Mouse (Mus musculus): ENCODE data around the gene Lnx2. TPM values are rescaled to one million over a fixed set of nuclear protein-coding genes. Genes with fewer than 3 reads are reported as not detected.
A peak's percentile ranks its signal among the peaks of the same experiment; 100 is the strongest.

Gene Lnx2
- total RNA-seq, 2 experiments from 2014 or later, result 10.2 to 11.5 TPM

DNA sequence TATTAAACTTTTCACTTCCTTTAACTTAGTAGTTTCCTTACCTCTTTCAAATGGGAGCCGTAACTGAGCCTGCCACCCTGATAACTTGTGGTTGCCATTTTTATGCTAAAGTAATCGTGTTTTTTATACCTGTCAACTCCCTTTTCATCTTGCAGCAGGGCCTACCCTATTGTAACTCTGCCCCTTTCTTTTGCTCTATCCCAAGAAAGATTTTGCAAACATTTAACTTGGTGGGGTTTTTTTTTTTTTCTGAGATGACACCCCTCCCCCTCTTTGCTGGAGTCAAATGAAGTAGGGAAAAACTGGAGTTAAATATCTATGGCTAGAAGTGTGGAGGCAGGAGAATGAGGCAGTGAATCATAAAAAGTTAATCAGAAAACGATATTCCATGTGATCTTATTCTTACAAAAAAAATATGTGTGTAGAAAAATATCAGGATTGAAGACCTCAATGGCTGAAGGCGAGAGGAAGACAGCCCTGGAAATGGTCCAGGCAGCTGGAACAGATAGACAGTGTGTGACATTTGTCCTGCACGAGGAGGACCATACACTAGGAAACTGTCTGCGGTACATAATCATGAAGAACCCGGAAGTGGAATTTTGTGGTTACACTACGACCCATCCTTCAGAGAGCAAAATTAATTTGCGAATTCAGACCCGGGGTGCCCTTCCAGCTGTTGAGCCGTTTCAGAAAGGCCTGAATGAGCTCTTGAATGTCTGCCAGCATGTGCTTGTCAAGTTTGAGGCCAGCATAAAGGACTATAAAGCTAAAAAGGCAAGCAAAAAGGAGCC, 1.9 kb upstream of the Lnx2 start:
- DNase-seq (ENCODE audit: low spot score in 2 of 2), result no peak

DNA sequence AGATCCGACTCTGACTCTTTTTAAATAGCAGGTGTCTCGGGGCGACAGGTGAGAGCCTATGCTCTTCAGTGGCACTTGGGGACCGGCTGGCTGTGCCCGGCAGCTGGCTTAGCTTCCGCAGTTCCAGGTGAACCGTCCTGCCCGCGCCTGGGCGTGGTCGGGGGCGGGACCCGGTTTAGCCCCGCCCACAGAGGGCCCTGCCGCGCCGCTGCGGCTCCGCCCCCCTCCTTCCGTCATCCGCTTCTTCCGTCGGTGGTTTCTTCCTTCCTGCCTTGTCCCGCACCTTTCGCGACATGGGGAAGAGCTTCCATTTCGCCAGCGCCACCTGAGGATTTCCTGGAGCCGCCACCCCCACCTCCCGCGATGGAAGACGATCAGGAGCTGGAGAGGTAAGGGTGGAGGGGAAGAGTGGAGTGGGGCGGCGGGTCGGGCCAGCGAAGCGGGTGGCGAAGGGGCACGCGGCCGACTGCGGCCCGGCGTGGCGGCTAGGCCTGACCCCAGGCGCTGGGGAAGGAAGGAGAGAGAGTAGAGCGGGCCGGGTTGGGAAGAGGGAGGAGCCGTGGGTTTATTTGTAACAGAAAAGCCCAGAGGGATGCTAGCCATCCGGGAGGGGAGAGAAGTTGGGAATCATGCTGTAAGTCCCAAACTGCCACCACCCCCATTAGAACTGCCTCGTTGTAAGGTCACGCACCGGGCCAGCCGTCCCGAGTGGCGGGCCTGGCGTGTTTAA, 1.1 kb upstream of the Lnx2 start:
- peak; percentile 95 to 96 for DNase-seq (ENCODE audit: low spot score in 2 of 2)

DNA sequence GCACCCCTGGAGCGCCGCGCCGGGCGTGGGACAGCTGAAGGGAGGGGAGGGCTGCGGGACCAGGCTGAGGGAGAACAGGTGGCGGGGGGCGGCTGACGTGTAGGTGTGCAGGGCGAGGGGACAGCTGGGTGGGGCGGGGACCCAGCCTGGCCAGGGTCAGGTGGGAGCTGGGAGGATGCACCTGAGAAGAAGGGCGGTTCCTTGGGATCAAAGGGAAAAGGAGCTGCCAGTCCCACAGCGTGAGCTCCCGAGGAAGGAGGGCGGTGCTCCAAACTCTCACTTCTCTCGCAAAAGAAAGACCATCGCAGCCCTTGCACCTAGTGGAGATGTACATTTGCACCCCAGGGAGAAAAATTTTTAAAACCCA, 396 bp upstream of the Lnx2 start, which contains the start of gene Polr1d:
TSS of gene Polr1d (plus strand) at position 252 of the 367 bp plus-strand sequence.
- no peak for DNase-seq (ENCODE audit: low spot score in 2 of 2)

DNA sequence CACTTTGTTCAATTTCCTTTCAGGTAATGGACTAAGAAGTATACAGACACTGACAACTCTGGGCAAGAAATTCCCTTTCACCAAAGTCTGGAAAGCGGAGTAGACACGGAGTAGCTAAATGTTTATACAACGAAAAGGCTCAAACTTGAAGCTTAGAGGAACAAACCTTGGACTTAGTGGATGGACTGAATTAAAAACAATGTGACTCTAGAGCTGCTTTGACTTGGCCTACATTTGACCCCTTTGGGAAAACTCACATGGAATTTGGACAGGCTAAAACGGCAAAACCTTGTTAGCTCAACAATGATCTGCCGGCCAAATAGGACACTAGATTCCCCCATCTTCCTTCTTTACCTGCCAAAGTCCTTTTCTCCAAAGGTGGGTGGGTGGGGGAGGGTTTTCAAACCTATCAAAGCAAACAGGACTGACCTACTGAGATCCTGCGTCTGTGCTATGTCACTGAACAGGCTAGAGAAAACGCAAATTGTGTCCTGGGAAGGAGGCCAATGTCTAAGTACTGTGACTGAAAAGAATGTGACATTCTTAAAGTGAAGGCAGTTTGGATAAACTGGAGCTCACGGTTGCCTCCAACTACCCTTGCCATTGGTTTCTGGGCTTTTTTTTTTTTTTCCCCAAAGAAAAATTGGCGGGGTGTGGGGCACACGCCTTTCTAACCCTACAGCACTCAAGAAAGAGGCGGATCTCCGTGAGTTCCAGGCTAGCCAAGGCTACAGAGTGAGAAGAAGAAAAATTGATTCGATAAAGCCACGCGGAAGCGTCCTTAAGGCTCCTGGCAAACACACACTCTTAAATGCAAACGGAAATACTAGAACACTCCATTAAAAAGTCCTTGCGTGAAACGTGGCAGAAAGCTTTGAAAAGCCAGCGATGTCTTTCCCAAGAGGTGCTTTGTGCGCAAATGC, 1.0 kb downstream of the Lnx2 start:
- DNase-seq (ENCODE audit: low spot score in 2 of 2), result no peak

DNA sequence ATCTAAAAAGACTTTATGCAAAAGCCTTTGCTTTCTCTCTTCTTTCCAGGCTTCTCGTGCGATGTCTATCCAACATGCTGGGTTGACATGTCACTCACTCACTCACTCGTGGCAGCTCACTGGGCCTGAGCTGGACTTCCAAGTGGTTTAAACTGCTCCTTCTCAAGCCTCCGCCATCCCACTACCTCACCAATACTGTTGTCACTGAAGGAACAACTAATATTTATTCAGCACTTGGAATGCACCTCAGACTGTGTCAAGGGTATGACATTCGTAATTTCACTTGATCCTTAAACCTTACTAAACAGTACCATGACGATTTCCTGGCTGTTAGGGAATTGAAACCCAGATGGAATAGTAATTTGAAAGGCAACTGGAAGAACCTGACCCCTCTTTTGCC, 2.6 kb downstream of the Lnx2 start:
- DNase-seq (ENCODE audit: low spot score in 2 of 2), result no peak

DNA sequence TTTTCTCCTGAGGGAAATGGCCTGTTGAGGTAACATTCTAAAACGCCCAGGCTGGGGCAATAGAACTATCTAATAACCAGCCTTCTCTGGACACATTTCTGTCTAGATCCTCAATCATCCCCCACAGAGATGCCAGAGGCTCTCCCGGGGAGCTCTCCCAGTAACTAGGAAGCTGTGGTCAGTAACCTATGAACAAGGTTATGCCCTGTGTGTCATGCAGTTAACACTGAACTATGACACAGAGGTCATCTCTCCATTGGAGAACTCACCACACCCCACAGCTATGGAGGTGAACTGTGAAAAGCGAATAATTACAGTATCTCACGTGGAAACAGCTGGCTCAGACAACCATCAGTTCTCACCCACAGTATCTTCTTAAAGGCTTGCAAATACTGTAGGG, 4.5 kb downstream of the Lnx2 start:
- DNase-seq (ENCODE audit: low spot score in 2 of 2), result no peak

DNA sequence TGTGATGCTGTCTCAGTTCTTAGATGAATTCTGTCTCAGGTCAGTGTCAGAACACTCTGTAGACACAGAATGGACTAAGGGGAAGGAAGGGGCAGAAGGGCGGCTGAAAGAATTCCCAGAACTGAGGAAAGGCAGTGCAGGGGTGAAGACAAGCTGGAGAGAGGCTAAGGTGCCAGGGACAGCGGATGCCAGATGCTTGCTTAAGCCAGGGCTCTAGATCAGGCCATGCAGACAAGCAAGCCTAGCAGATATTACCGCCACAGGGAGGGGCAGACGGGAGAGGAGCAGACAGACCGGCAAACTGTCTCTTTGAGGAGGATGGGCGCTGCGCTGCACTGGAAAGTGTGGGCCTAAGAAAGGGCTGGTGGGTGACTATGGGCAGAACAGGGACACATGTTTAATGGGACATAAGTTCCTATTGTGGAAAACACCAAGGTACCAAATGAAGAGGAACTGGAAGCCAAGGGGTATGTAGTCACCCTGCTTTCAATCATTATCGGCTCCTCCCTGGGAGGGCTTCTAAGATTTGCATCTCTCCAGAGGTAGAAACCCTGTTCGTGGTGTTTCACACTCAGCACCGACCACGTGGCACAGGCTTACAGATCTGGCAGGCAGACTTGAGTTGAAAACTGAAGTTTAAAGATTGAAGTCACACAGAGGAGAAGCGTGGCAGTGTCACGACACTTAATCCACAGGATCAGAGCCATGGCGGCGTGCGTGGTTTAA, 5.4 kb downstream of the Lnx2 start:
- DNase-seq (ENCODE audit: low spot score in 2 of 2), result no peak

DNA sequence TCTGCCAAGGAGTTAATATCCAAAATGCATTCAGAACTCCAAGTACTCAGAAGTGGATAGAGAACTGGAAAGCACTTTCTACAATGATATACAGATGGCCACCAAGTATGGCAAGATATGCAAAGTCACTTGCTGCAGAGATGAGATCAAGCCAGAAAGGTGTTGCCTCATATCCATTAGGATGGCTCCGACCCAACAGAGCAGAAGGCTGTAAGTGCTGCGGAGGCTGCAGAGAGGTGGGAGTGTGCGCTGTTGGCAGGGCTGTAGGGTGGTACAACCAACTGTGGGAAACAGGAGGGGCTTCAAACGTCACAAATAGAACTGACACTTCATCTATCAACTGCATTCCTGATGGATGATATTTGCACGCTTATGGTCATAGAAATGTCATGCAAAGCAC, 7.5 kb downstream of the Lnx2 start:
- no peak for DNase-seq (ENCODE audit: low spot score in 2 of 2)

DNA sequence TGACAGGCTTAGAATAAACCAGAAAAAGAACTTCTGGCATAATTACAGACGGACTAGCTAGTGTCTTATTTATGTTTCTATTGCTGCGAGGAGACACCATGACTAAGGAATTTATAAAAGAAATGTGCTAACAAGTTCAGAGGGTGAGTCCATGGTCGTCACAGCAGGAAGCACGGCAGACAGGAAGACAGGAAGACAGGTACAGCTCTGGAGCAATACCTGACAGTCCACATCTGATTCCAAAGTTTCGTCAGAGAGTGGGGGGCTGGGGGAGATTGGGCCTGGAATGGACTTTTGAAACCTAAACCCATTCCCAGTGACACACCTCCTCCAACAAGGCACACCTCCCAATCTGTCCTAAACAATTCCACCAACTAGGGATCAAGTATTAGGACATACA, 9.4 kb downstream of the Lnx2 start:
- no peak for DNase-seq (ENCODE audit: low spot score in 2 of 2)

DNA sequence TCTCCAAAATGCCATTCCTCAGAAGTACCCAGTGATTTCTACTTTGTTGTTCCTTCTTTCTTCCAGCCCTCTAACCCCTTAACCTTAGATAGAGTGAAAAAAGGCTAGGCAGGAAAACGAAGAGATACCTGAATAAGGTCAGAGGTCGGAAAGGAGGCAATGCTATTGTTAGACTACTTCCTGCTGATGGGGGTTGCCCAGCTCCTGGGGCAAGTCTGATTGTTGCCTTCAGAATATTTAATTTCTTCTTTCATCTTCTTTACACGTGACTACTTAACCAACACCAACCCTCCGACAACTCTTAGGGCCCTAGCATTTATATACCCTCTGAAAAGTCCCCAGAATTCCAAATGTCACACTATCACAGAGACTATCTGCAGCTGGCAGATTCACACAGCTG, 10.3 kb downstream of the Lnx2 start:
- DNase-seq (ENCODE audit: low spot score in 2 of 2), result no peak

DNA sequence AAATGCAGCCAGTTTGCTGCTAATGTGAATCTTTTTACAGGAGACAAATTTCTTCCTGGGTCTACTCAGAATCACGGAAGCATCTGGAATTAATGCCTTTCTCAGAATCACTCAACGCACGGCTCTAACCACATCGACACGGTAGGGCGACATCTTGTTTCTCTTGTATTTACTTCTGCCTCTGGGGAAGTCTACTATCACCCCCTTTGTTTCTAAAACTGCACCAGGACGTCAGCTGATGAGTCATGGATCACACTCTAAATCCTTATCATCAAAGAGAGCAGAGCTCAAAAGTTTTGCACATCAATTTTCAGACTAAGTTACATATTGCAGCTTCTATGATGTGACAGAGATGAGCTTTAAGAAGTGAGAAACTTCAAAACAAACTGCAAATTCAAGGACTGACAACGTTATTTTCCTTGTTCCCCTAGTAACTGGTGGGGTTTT, 13.1 kb downstream of the Lnx2 start:
- no peak for DNase-seq (ENCODE audit: low spot score in 2 of 2)

DNA sequence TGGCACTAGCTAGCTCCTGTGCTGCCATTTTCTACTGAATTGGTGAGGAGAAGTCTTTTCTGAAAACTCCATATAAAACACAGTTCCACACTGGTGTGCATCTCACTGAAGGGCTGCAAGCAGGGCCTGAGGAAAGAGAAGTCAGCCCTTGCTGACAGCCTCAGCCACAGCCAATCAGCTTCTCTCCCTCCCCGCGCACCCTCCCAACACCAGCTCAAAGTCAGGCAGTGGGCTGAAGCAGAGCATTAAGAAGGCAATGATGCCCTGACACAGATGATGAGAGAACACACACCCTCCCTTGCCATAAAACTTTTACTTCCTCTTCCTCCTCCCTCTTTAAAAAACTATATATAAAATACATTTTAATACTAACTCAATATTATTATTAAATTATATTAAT, 16.4 kb downstream of the Lnx2 start:
- DNase-seq (ENCODE audit: low spot score in 2 of 2), result no peak

DNA sequence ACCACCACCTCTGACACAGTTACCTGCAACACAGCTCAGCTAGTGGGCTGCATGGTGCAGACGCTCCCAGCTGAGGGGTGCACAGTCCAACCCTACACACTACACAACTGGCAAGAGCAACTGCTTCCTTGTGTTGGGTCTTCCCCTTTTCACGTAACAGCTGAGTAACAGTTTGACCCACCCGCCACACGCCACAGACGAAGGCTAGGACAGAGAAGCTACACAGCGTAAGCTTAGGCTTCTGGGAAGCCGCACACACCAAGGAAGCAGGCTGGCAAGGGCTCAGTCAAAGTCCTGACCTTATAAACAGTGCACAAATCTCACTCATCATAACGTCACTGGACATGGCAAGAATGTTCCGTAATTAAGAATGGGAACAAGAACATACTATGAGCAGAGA, 17.1 kb downstream of the Lnx2 start:
- no peak for DNase-seq (ENCODE audit: low spot score in 2 of 2)

DNA sequence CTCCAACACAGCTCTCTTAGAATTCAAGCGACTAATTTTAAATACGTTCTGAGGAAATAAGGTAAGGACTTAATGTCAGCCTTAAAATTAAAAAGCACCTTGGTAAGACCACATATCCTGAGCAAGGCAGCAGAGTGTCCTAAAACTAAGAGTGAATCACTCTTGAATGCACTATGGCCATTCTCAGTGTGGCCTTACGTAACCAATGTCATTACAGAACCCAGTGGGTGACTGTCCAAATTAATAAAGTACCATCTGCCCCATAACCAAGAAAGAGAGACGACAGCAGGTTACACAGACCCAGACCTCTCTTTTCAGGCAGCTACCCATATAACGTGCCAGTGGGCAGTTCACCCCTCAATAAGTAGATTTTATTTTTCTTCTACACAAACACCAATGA, 17.7 kb downstream of the Lnx2 start:
- no peak for DNase-seq (ENCODE audit: low spot score in 2 of 2)

DNA sequence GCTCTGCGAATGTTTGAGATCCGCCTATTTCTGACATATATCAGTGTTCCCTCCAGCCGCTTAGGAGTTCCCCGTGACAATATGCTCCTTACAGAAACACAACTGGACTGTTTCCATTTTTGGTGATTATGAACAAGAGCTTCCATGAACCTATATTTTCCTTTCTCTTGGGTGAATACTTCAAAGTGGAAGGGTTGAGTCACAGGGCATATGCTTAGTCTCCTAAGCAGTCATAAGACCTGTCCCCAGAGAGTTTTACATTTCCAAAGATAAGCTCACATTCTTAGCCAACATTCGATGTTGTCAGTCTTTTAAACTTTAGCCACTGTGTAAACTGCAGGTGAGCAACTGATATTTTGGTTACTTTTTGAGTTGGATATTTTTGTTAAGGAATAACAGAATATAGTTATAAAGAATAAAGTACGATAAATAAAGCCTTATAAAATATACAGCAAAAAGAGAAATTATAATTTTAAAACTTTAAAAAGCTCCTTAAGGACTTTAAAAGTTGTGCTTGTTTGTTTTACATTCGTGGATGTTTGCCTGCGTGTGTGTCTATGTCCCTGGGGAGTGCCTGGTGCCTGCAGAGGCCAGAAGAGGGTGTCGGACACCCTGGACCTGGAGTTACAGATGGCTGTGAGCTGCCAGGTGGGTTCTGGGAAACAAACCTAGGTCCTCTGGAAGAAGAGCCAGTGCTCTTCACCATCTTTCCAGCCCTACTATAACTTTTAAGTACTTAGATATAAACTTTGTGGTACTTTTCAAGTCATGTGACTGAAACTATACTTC, 18.6 kb downstream of the Lnx2 start:
- DNase-seq (ENCODE audit: low spot score in 2 of 2), result no peak

DNA sequence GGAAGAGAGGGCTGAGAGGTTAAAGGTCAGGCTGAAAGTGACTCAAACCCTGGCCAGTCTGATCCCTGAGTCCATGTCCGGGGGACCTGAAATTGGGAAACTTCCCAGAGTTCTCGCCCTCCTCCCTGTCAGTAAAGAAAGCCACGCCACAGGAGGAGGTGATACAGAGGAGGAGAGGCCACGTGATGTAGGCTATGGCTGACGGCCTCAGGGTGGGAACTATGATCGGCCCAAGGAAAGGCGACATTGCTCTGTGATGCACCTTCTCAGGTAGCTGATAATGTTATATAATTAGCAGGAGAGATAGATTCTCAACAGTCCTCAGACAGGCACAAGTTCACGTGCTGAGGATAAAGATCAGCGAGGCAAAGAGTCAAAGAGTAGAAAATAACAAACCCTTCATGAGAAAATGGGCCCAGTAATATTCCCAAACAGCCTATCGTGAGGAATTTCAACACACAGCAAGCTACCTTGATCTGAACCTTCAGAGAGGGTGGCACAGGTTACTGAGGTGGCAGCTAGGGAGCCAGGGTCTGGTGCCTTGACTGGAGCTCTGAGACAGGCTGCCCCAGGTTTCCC, 19.6 kb downstream of the Lnx2 start:
- no peak for DNase-seq (ENCODE audit: low spot score in 2 of 2)

DNA sequence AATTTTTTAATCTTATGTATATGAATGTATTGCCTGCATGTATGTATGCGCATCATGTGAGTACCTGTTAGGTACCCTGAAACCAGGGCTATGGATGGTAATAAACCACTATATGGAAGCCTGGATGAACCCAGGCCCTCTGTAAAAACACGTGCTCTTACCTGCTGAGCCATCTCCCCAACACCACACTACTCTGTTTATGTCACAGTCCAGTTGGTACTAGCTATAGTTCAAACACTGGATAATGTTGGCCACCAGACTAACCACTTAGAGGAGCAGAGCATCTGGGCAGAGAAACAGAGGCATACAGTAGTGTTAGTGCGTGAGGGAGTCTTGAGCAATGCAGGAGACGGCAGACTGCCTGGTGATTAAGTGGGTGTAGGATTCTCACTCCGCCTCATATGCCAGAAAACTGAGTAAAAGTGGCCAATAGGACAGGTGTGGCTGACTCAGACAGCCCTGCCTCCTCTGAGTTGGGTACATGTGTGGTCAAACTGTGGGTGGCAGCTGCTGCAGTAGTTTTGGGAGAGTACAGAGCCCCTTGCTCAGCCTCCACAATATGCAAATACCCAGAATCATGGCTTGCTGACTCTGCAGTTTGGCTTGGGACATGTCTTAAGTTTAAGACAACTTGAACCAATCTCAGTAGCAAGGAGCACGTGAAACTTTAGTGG, 20.7 kb downstream of the Lnx2 start:
- DNase-seq (ENCODE audit: low spot score in 2 of 2), result no peak

DNA sequence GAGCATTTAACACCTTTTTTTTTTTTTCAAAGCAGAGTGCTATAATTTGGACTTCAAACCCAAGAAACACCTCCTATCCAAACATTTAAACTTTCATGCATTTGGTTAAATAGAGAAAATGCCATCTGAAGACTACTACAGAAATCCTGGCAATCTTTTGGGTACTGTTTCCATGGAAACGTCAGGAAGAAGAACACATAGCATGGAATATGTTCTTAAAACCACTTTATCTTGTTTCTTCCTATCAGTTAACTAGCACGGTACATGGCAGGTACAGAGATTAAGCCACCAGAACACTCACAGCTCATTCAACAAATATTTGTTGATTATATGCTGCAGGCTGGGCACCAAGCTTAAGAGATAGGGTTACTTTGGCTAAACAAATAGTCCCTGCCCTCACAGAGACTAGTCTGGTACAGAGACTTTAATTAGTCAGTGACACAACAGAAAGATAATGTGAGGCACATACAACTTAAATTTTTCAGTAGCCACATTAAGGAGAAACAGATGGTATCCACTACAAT, 21.6 kb downstream of the Lnx2 start:
- no peak for DNase-seq (ENCODE audit: low spot score in 2 of 2)

DNA sequence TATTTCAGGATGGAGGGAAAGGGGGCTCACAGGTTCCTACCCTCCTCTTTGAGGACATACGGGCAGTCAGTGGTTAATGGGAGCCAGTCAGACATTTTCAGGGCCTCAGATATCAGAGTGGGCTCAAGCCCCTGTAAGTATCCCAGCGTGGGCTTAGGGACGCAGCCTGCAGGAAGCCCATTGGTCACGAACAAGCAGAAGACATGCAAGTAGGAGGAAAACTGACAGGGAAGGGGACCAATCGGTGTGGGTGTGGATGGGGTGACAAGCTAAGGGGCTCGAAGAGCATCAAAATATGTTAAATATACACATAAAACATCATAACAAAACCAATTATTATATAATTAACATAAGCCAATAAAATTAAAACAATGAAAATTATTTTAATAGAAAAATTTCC, 22.1 kb downstream of the Lnx2 start:
- DNase-seq (ENCODE audit: low spot score in 2 of 2), result no peak

All from adrenal gland, adult 18-20 months (tissue).